Mouse (Mus musculus): Measurements from ENCODE around the gene Npc2. TPM values are rescaled to one million over a fixed set of nuclear protein-coding genes. Genes with fewer than 3 reads are reported as not detected.

Npc2 gene
- polyA plus RNA-seq, 1 experiment from 2014 or later, result 52.0 TPM

- 4% methylated on average over 10 of the region's 10 CpGs for WGBS (ENCODE audit: insufficient replicate concordance)
- peak overlapping the region; percentile 76 for H3K9ac ChIP-seq (ENCODE audit: low read depth, low read length)
- H3K4me3 ChIP-seq (ENCODE audit: low read depth, low read length), result peak overlapping the region; percentile 71
- peak overlapping the region; percentile 82 for H3K27ac ChIP-seq (ENCODE audit: low read depth, low read length)
- no peaks in the 10 kb centered on the region for H3K9me3 ChIP-seq (replicated peaks; ENCODE audit: control insufficient read depth, low read length)
- H3K4me1 ChIP-seq (ENCODE audit: control insufficient read depth, insufficient read depth, low read length), result peaks cover 11% of the 10 kb centered on the region
- no peaks in the 10 kb centered on the region for H3K36me3 ChIP-seq (ENCODE audit: control insufficient read depth, insufficient read depth, low read length)
- H3K4me2 ChIP-seq, result peak overlapping the region; percentile 76
- H3K27me3 ChIP-seq (ENCODE audit: control insufficient read depth, insufficient read depth, low read length), result no peaks in the 10 kb centered on the region
- ATAC-seq (replicated peaks; ENCODE audit: insufficient number of reproducible peaks, low FRiP score, low TSS enrichment), result no peak
Observed at GRCm38 (mm10) chr12:84771981-84772520, 901 bp downstream of the Npc2 start.

- WGBS (ENCODE audit: insufficient replicate concordance), result 89% methylated on average over 7 of the region's 7 CpGs
- H3K27me3 ChIP-seq (ENCODE audit: control insufficient read depth, insufficient read depth, low read length), result no peaks in the 10 kb centered on the region
- no peak for ATAC-seq (replicated peaks; ENCODE audit: insufficient number of reproducible peaks, low FRiP score, low TSS enrichment)
- no peaks in the 10 kb centered on the region for H3K9me3 ChIP-seq (replicated peaks; ENCODE audit: control insufficient read depth, low read length)
- H3K4me3 ChIP-seq (ENCODE audit: low read depth, low read length), result no peak overlapping the region
- peaks cover 11% of the 10 kb centered on the region for H3K4me1 ChIP-seq (ENCODE audit: control insufficient read depth, insufficient read depth, low read length)
- no peak overlapping the region for H3K4me2 ChIP-seq
- 0 out of 2 replicates have a peak, but pooled peaks cover 2% of the 10 kb centered on the region for H3K36me3 ChIP-seq (ENCODE audit: control insufficient read depth, insufficient read depth, low read length)
- H3K27ac ChIP-seq (ENCODE audit: low read depth, low read length), result no peak overlapping the region
- H3K9ac ChIP-seq (ENCODE audit: low read depth, low read length), result no peak overlapping the region
Observed at GRCm38 (mm10) chr12:84769624-84770023, 3.3 kb downstream of the Npc2 start.

- 84% methylated on average over 6 of the region's 6 CpGs for WGBS (ENCODE audit: insufficient replicate concordance)
- ATAC-seq (replicated peaks; ENCODE audit: insufficient number of reproducible peaks, low FRiP score, low TSS enrichment), result no peak
Observed at GRCm38 (mm10) chr12:84767510-84767909, 5.4 kb downstream of the Npc2 start.

GRCm38 (mm10) chr12:84766113-84766735, 6.7 kb downstream of the Npc2 start:
- Histone ChIP-seq H3K4me3 (ENCODE audit: low read depth, low read length) (no peak overlapping the region), H3K36me3 (ENCODE audit: control insufficient read depth, insufficient read depth, low read length) (peaks cover 13% of the 10 kb centered on the region), H3K27ac (ENCODE audit: low read depth, low read length) (no peak overlapping the region), H3K9ac (ENCODE audit: low read depth, low read length) (no peak overlapping the region), H3K27me3 (ENCODE audit: control insufficient read depth, insufficient read depth, low read length) (no peaks in the 10 kb centered on the region), H3K4me2 (no peak overlapping the region), H3K9me3 (replicated peaks; ENCODE audit: control insufficient read depth, low read length) (no peaks in the 10 kb centered on the region), H3K4me1 (ENCODE audit: control insufficient read depth, insufficient read depth, low read length) (peaks cover 1% of the 10 kb centered on the region; the same call in 1 of the 2 replicates)
- ATAC-seq (replicated peaks; ENCODE audit: insufficient number of reproducible peaks, low FRiP score, low TSS enrichment), result 0 out of 2 replicates have a peak, but pooled peaks have one; percentile 45
- 61% methylated on average over 5 of the region's 5 CpGs for WGBS (ENCODE audit: insufficient replicate concordance)

More at GRCm38 (mm10) chr12:84767510-84767909, 5.4 kb downstream of the Npc2 start:
- no peak overlapping the region for H3K9ac ChIP-seq (ENCODE audit: low read depth, low read length)
- H3K4me2 ChIP-seq, result no peak overlapping the region
- H3K27me3 ChIP-seq (ENCODE audit: control insufficient read depth, insufficient read depth, low read length), result no peaks in the 10 kb centered on the region
- H3K36me3 ChIP-seq (ENCODE audit: control insufficient read depth, insufficient read depth, low read length), result peaks cover 13% of the 10 kb centered on the region
- peaks cover 6% of the 10 kb centered on the region for H3K4me1 ChIP-seq (ENCODE audit: control insufficient read depth, insufficient read depth, low read length)
- no peak overlapping the region for H3K4me3 ChIP-seq (ENCODE audit: low read depth, low read length)
- no peaks in the 10 kb centered on the region for H3K9me3 ChIP-seq (replicated peaks; ENCODE audit: control insufficient read depth, low read length)
- H3K27ac ChIP-seq (ENCODE audit: low read depth, low read length), result no peak overlapping the region

DNA sequence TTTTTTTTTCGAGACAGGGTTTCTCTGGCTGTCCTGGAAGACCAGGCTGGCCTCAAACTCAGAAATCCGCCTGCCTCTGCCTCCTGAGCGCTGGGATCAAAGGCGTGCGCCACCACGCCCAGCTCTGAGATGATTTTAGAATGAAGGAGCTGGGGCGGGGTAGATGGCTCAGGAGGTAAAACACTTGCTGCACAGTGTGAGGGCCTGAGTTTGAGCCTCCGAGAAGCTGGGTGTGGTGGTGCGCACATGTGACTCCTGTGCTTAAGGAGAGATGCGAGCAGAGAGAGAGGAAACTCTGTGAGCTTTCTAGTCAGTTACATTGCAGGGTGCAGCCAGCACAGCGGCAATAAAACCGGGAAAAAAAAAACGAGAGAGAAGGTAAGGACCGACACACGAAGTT, 7.4 kb downstream of the Npc2 start:
- H3K36me3 ChIP-seq (ENCODE audit: control insufficient read depth, insufficient read depth, low read length), result peaks cover 13% of the 10 kb centered on the region
- no peak for ATAC-seq (replicated peaks; ENCODE audit: insufficient number of reproducible peaks, low FRiP score, low TSS enrichment)
- H3K4me2 ChIP-seq, result no peak overlapping the region
- H3K4me1 ChIP-seq (ENCODE audit: control insufficient read depth, insufficient read depth, low read length), result peaks cover 3% of the 10 kb centered on the region; the same call in 1 of the 2 replicates
- no peak overlapping the region for H3K9ac ChIP-seq (ENCODE audit: low read depth, low read length)
- no peak overlapping the region for H3K4me3 ChIP-seq (ENCODE audit: low read depth, low read length)
- H3K27me3 ChIP-seq (ENCODE audit: control insufficient read depth, insufficient read depth, low read length), result no peaks in the 10 kb centered on the region
- WGBS (ENCODE audit: insufficient replicate concordance), result 90% methylated on average over 15 of the region's 15 CpGs
- no peak overlapping the region for H3K27ac ChIP-seq (ENCODE audit: low read depth, low read length)
- H3K9me3 ChIP-seq (replicated peaks; ENCODE audit: control insufficient read depth, low read length), result no peaks in the 10 kb centered on the region

GRCm38 (mm10) chr12:84764756-84765155, 8.2 kb downstream of the Npc2 start:
- Histone ChIP-seq H3K27ac (ENCODE audit: low read depth, low read length) (no peak overlapping the region), H3K27me3 (ENCODE audit: control insufficient read depth, insufficient read depth, low read length) (no peaks in the 10 kb centered on the region), H3K9me3 (replicated peaks; ENCODE audit: control insufficient read depth, low read length) (no peaks in the 10 kb centered on the region), H3K36me3 (ENCODE audit: control insufficient read depth, insufficient read depth, low read length) (peaks cover 13% of the 10 kb centered on the region), H3K4me3 (ENCODE audit: low read depth, low read length) (no peak overlapping the region), H3K9ac (ENCODE audit: low read depth, low read length) (no peak overlapping the region), H3K4me2 (no peak overlapping the region), H3K4me1 (ENCODE audit: control insufficient read depth, insufficient read depth, low read length) (peaks cover 3% of the 10 kb centered on the region; the same call in 1 of the 2 replicates)
- no peak for ATAC-seq (replicated peaks; ENCODE audit: insufficient number of reproducible peaks, low FRiP score, low TSS enrichment)
- 76% methylated on average over 7 of the region's 7 CpGs for WGBS (ENCODE audit: insufficient replicate concordance)

DNA sequence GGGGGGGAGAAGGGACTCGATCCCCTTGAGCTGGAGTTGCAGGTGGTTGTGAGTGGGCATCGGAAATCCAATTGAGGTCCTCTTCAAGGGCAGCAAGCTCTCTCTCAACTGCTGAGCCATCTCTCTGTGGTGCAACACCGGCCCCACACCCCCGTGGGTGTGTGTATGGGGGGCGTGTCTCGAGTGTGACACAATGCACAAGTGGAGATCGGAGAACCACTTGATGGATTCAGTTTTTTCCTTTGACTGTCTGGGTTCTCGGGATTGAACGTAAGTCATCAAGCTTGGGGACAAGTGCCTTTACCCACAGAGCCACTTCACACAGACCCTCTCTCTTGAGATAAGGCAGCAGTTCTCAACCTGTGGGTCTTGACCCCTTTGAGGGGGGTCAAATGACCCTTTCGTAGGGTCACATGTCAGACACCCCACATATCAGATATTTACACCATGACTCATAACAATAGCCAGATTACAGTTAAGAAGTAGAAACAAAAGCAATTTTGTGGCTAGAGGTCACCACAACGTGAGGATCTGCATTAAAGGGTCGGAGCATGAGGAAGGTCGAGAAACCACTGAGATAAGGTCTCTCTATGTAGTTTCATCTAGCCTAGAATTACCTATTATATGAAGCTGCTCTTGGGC, 9.3 kb downstream of the Npc2 start:
- H3K27ac ChIP-seq (ENCODE audit: low read depth, low read length), result no peak overlapping the region
- ATAC-seq (replicated peaks; ENCODE audit: insufficient number of reproducible peaks, low FRiP score, low TSS enrichment), result no peak
- WGBS (ENCODE audit: insufficient replicate concordance), result 63% methylated on average over 13 of the region's 13 CpGs
- no peak overlapping the region for H3K4me3 ChIP-seq (ENCODE audit: low read depth, low read length)
- peaks cover 13% of the 10 kb centered on the region for H3K36me3 ChIP-seq (ENCODE audit: control insufficient read depth, insufficient read depth, low read length)
- H3K4me2 ChIP-seq, result no peak overlapping the region
- H3K27me3 ChIP-seq (ENCODE audit: control insufficient read depth, insufficient read depth, low read length), result no peaks in the 10 kb centered on the region
- H3K4me1 ChIP-seq (ENCODE audit: control insufficient read depth, insufficient read depth, low read length), result peaks cover 3% of the 10 kb centered on the region; the same call in 1 of the 2 replicates
- no peak overlapping the region for H3K9ac ChIP-seq (ENCODE audit: low read depth, low read length)
- no peaks in the 10 kb centered on the region for H3K9me3 ChIP-seq (replicated peaks; ENCODE audit: control insufficient read depth, low read length)

GRCm38 (mm10) chr12:84762532-84762931, 10.4 kb downstream of the Npc2 start:
- Histone ChIP-seq H3K4me3 (ENCODE audit: low read depth, low read length) (no peak overlapping the region), H3K9me3 (replicated peaks; ENCODE audit: control insufficient read depth, low read length) (no peaks in the 10 kb centered on the region), H3K36me3 (ENCODE audit: control insufficient read depth, insufficient read depth, low read length) (peaks cover 13% of the 10 kb centered on the region), H3K4me1 (ENCODE audit: control insufficient read depth, insufficient read depth, low read length) (peaks cover 3% of the 10 kb centered on the region; the same call in 1 of the 2 replicates), H3K27me3 (ENCODE audit: control insufficient read depth, insufficient read depth, low read length) (no peaks in the 10 kb centered on the region), H3K4me2 (no peak overlapping the region), H3K9ac (ENCODE audit: low read depth, low read length) (no peak overlapping the region), H3K27ac (ENCODE audit: low read depth, low read length) (no peak overlapping the region)
- ATAC-seq (replicated peaks; ENCODE audit: insufficient number of reproducible peaks, low FRiP score, low TSS enrichment), result no peak
- WGBS (ENCODE audit: insufficient replicate concordance), result 81% methylated on average over 5 of the region's 5 CpGs
